Mouse (Mus musculus) intestine, postnatal 0 days (tissue): ENCODE results near the gene Nlgn2. TPM values are rescaled to one million over a fixed set of nuclear protein-coding genes. Genes with fewer than 3 reads are reported as not detected.

Experiments
- ATAC-seq: fragments of 200-750 bp; cut with Nextera tagmentation; 2 replicates; pipeline ENCODE4 v1.8.0; 2017; ENCODE audit warnings: mild to moderate bottlenecking, moderate TSS enrichment, moderate library complexity
- H3K27ac ChIP-seq: fragments of 300-500 bp; sonication (generic); 2 replicates; pipeline ENCODE4 v1.5.1; 2014; ENCODE audit warnings: mild to moderate bottlenecking, low read depth, low read length, moderate library complexity
- H3K27me3 ChIP-seq: fragments of 300-500 bp; sonication (generic); replicated peaks from 2 replicates; pipeline ENCODE4 v1.6.1; 2014; ENCODE audit warnings: low read length, mixed read lengths; ENCODE audit not compliant: control insufficient read depth, insufficient read depth
- H3K36me3 ChIP-seq: fragments of 300-500 bp; sonication (generic); 2 replicates; pipeline ENCODE4 v1.6.1; 2014; ENCODE audit warnings: mild to moderate bottlenecking, moderate library complexity; ENCODE audit not compliant: control insufficient read depth, insufficient read depth
- H3K4me1 ChIP-seq: fragments of 300-500 bp; sonication (generic); replicated peaks from 2 replicates; pipeline ENCODE4 v1.6.1; 2014; ENCODE audit warnings: antibody characterized with exemption, low read length, mixed read lengths; ENCODE audit not compliant: control insufficient read depth, insufficient read depth
- H3K4me2 ChIP-seq: fragments of 300-500 bp; sonication (generic); replicated peaks from 2 replicates; pipeline ENCODE4 v1.6.1; 2014; ENCODE audit warnings: low read depth, mild to moderate bottlenecking, moderate library complexity
- H3K4me3 ChIP-seq: fragments of 300-500 bp; sonication (generic); 2 replicates; pipeline ENCODE4 v1.5.1; 2014; ENCODE audit warnings: low read depth, low read length
- H3K9ac ChIP-seq: fragments of 300-500 bp; sonication (generic); 2 replicates; pipeline ENCODE4 v1.6.1; 2014; ENCODE audit warnings: mild to moderate bottlenecking, low read depth, low read length
- H3K9me3 ChIP-seq: fragments of 300-500 bp; sonication (generic); 2 replicates; pipeline ENCODE4 v1.6.1; 2016; ENCODE audit warnings: mixed run types; ENCODE audit not compliant: control insufficient read depth
- CTCF ChIP-seq: sonication (generic); IDR thresholded peaks from 2 replicates; pipeline ENCODE4 v1.5.1; 2016; ENCODE audit warnings: low read depth, mild to moderate bottlenecking, control low read depth, antibody characterized with exemption, moderate library complexity
- WGBS: fragments of 180-500 bp; shearing (Covaris S2); extraction: QIAGEN DNeasy Blood & Tissue Kit; methylation state at CpG from one replicate; pipeline ENCODE4 v1.1.7; 2014; 5-methylcytosine and 5-hydroxymethylcytosine counted together
- polyA plus RNA-seq: library from polyadenylated mRNA; unstranded; fragments of >200 nt; fragmentation: Nextera tagmentation; extraction: Ambion mirVana; gene quantifications from 2 replicates; pipeline ENCODE4 v1.2.1, GENCODE M21; 2015

Nlgn2 gene
- polyA plus RNA-seq, 1 experiment from 2014 or later, result 1.8 TPM

- Histone ChIP-seq H3K9me3 (no peaks in the 10 kb centered on the region), H3K4me3 (no peak overlapping the region), H3K27me3 (no peaks in the 10 kb centered on the region), H3K4me2 (no peak overlapping the region), H3K27ac (no peak overlapping the region), H3K4me1 (0 out of 2 replicates have a peak, but pooled peaks cover 3% of the 10 kb centered on the region), H3K9ac (no peak overlapping the region), H3K36me3 (no peaks in the 10 kb centered on the region)
- no peak for TF ChIP-seq CTCF
- ATAC-seq, result no peak
- 92% methylated on average over 5 of the region's 5 CpGs for WGBS
Observed at GRCm38 (mm10) chr11:69787306-69787705, 50.3 kb downstream of the Nlgn2 start.

GRCm38 (mm10) chr11:69784793-69785272 is 52.8 kb downstream of the Nlgn2 start:
- no peaks in the 10 kb centered on the region for H3K27me3 ChIP-seq
- H3K9ac ChIP-seq, result 0 out of 2 replicates have a peak overlapping the region, but pooled peaks have one; percentile 17
- no peaks in the 10 kb centered on the region for H3K36me3 ChIP-seq
- ATAC-seq, result peak; percentile 85
- 13% methylated on average over 15 of the region's 15 CpGs for WGBS
- no peaks in the 10 kb centered on the region for H3K9me3 ChIP-seq
- peak overlapping the region; percentile 57 for H3K27ac ChIP-seq
- 0 out of 2 replicates have a peak, but pooled peaks cover 3% of the 10 kb centered on the region for H3K4me1 ChIP-seq
- H3K4me2 ChIP-seq, result peak overlapping the region; percentile 57
- no peak for TF ChIP-seq CTCF
- peak overlapping the region; percentile 31; the same call in 1 of the 2 replicates for H3K4me3 ChIP-seq

- H3K4me3 ChIP-seq, result no peak overlapping the region
- no peaks in the 10 kb centered on the region for H3K27me3 ChIP-seq
- H3K9me3 ChIP-seq, result no peaks in the 10 kb centered on the region
- WGBS, result 47% methylated on average over 4 of the region's 4 CpGs
- peaks cover 4% of the 10 kb centered on the region; the same call in 1 of the 2 replicates for H3K36me3 ChIP-seq
- TF ChIP-seq CTCF, result no peak
- ATAC-seq, result no peak
- H3K9ac ChIP-seq, result no peak overlapping the region
- H3K4me2 ChIP-seq, result no peak overlapping the region
- 0 out of 2 replicates have a peak, but pooled peaks cover 3% of the 10 kb centered on the region for H3K4me1 ChIP-seq
- no peak overlapping the region for H3K27ac ChIP-seq
Observed at GRCm38 (mm10) chr11:69781828-69782227, 55.8 kb downstream of the Nlgn2 start.

- Histone ChIP-seq H3K4me2 (no peak overlapping the region), H3K9me3 (no peaks in the 10 kb centered on the region), H3K27ac (no peak overlapping the region), H3K36me3 (peaks cover 17% of the 10 kb centered on the region; the same call in 1 of the 2 replicates), H3K4me3 (no peak overlapping the region), H3K9ac (no peak overlapping the region), H3K4me1 (no peaks in the 10 kb centered on the region), H3K27me3 (no peaks in the 10 kb centered on the region)
- TF ChIP-seq CTCF, result no peak
- 64% methylated on average over 7 of the region's 7 CpGs for WGBS
- ATAC-seq, result no peak
Observed at GRCm38 (mm10) chr11:69778985-69779384, 58.6 kb downstream of the Nlgn2 start.

- peaks cover 17% of the 10 kb centered on the region; the same call in 1 of the 2 replicates for H3K36me3 ChIP-seq
- no peak overlapping the region for H3K4me2 ChIP-seq
- no peak for TF ChIP-seq CTCF
- no peaks in the 10 kb centered on the region for H3K27me3 ChIP-seq
- no peaks in the 10 kb centered on the region for H3K9me3 ChIP-seq
- no peaks in the 10 kb centered on the region for H3K4me1 ChIP-seq
- no peak overlapping the region for H3K27ac ChIP-seq
- no peak for ATAC-seq
- H3K4me3 ChIP-seq, result no peak overlapping the region
- H3K9ac ChIP-seq, result no peak overlapping the region
- WGBS, result 71% methylated on average over 23 of the region's 23 CpGs
Observed at GRCm38 (mm10) chr11:69778258-69778982, 59.2 kb downstream of the Nlgn2 start.

GRCm38 (mm10) chr11:69777504-69778257 is 59.9 kb downstream of the Nlgn2 start:
- ATAC-seq, result no peak
- Histone ChIP-seq H3K4me1 (no peaks in the 10 kb centered on the region), H3K36me3 (peaks cover 17% of the 10 kb centered on the region; the same call in 1 of the 2 replicates), H3K9me3 (no peaks in the 10 kb centered on the region), H3K27ac (no peak overlapping the region), H3K27me3 (no peaks in the 10 kb centered on the region), H3K9ac (no peak overlapping the region), H3K4me3 (no peak overlapping the region), H3K4me2 (no peak overlapping the region)
- TF ChIP-seq CTCF, result no peak
- WGBS, result 75% methylated on average over 26 of the region's 26 CpGs
